Mouse (Mus musculus) bone marrow, adult 2 months (tissue): Measurements from ENCODE around the gene Ppp1r1c.

Source experiments
- CTCF ChIP-seq: fragments of 200-500 bp; IDR thresholded peaks from 2 replicates; pipeline ENCODE4 v1.5.1; 2011; ENCODE audit warnings: low read length, control low read depth; ENCODE audit not compliant: control insufficient read depth, insufficient read depth
- POLR2A ChIP-seq: fragments of 200-500 bp; IDR thresholded peaks from 2 replicates; pipeline ENCODE4 v1.6.1; 2011; ENCODE audit warnings: low read depth, mild to moderate bottlenecking, control low read depth, low read length, borderline replicate concordance; ENCODE audit not compliant: control insufficient read depth

GRCm38 (mm10) chr2:79760018-79760417, 52.4 kb downstream of the Ppp1r1c start:
- TF ChIP-seq POLR2A (no peak), CTCF (no peak)
